Mouse (Mus musculus): ENCODE measurements at regions not wholly inside any gene's neighbourhood (a gene's known extent, or its start where the extent isn't known, plus 50 kb on each side); places are given as distances from the start of the nearest gene placed in this dataset.

DNA sequence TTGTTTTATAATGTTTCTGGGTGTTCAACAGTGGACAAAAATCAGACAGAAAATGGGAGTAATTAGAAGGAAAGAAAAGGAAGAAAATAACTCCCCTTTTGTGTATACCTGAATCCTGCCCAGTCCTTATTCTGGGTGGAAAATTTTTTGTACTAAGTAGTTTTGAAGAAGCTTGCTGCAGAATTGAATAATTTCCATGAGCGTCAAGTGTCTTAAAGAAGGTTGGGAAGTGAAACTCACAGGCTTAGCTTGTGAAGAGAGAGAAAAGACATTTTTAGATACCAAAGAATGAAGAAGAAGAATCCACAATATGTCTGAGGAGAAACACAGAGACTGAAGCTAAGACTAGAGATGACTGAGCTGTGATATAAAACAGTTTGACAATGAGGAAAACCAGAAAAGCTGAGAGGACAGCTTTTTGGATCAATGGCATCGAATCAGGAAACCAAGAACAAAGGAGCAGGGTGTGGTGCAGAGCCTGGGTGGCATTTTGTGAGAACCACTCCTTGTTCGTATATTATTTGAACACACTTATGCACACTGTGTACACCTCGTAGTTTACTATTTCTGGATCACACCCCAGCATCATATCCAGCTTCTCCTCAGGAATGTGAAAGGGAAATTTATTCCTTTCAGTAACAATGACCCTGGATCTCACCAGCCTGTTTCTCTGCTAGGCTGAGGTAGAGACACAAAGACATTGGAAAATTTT lies 221.9 kb downstream of the Gm9733 start:
- DNase-seq (ENCODE audit: inconsistent age in 2 of 2, low spot score in 1 of 2) = no peak

DNA sequence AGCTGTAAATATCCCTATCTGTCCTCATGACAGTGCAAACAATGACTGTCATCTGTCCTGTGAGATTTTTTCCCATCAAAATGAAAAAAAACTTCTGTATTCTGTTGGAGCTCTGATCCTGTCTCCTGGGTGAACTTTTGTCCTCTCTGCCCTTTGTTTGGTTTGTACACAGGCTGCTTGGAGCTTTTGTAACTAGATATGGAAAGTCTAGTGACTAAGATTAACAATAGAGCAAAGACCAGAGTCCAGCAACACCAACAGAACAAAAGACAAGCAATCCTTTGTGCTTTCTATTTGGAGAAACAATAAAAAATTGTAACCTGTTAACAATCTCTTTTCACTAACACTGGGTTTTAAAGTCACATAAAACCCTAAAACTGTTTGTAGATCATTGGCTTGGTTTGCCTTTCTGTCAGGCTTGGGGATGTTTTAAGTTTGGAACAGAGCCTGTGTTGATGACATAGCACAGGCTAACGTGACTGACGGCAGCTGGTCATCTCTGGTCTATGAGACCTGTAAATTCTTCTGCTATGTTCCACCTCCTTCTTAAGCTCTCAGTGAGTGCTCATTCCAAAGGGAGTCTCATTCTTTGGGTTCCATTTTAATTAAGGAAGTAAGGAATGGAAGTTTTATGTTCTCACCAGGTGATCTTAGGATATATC lies 219.8 kb downstream of the Gm9733 start:
- no peak for DNase-seq (ENCODE audit: inconsistent age in 2 of 2, low spot score in 1 of 2)

DNA sequence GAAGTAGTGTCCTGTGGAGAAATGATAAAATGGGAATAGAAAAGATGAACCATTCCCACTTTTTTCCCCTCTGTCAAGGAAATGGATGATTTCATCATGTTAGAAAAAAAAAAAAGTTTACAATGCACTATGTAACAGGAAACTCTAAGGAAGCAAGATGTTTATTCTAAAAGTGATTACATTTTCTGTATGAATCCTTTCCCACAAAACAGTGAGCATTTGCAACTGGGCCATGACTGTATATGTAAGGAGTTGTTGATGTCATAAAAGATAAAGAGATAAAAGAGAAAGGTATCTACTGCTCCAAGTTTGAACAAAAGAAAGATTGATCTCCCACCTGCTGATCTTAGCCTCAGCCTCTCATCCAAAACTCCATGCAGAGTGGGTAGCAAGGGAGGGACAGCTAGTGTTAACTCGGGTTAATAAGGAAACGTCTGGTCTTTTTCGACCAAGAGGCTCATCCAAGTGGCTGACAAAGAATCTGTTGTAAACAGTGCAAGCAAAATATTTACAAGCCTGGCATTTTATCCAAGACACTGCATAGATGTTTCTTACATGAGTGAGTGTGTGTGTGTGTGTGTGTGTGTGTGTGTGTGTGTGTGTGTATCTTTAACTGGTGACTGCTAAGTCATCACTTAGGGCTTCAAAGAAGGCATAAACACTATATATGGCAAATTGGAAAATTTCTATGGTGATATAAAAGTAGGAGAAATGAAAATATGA lies 213.3 kb downstream of the Gm9733 start:
- DNase-seq (ENCODE audit: inconsistent age in 2 of 2, low spot score in 1 of 2) = no peak

DNA sequence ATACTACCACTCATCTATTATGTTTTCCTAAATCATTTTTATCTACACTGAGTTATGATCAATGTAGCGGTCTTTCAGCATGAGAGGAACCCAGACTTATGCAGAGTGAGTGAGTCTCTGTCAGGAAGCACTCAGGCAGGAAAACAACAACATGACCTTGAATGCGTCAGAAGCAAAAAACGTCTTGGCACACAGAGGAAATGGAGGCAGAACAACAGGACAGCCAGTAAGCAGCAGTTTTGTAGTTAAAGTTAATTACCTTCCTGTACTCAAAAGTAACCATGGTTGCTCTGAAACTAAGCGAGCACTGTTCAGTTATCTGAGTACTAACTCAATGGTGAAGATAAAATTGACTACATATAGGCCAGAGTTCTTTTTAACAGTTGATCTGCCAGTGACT lies 205.4 kb downstream of the Gm9733 start:
- peak; percentile 21 to 52 for DNase-seq (ENCODE audit: inconsistent age in 2 of 2, low spot score in 1 of 2)

DNA sequence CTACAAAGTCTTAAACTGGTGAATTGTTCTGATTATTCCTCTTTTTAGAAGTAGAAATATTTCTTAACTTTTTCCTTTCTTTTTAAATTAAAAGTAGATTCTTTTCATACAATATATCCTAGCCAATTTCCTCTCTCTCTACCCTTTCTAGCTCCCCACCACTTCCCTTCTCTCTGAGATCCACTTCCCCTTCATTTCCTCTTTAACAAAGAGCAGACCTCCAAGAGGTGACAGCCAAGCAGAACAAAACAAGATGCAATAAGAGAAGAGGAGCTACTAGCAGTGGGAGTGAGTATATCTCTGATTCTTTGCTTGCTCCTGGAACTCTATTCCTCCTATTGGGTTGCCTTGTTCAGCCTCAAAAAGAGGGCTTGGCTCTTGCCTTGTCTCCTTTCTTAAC lies 203.7 kb downstream of the Gm9733 start:
- DNase-seq (ENCODE audit: inconsistent age in 2 of 2, low spot score in 1 of 2) = no peak

DNA sequence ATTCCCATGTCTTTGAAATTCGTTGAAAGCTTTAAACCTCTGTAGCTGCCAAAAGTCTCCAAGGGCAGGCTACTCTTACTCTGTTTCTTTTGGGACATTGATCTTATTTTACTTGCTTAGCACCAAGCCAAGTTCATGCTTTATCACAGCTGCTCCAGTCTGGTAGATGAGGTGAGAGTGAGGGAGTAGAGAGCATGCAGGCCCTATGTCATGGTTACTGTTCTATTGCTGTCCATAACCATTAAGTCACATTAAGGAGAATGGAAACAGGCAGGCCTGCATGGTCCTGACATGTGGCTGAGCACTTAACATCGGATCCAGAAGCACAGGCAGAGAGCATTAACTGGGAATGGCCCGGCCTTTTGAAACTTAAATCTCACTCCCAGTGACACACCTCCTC lies 203.1 kb downstream of the Gm9733 start:
- no peak for DNase-seq (ENCODE audit: inconsistent age in 2 of 2, low spot score in 1 of 2)

DNA sequence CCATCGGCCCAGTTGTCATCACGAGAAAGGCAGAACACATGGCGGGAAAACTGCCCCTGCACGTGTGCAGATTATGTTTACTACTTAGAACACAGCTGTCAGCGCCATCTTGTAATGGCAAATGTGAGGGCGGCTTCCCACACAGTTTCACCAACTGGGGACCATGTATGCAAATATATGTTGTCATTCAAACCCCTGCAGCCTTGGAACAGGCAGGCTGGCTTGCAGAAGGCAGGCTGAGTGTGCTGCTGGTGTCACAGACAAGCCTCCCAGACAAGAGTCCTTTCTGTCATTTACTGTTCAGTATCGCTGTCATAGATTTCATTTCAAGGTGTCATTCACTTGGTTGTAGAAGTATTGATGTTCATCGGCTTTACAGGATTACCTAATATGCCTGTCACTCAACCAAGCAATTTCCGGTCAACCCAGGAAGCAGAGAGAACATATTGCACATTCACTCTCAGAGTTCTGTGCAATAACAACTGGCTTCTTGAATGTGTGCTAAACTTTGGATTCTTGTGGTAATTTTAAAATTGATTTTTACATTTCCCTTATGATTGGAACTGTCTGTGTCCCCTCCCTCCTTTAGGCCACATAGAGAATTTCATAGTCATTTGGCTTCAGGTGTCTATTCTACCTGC lies 202.3 kb downstream of the Gm9733 start:
- no peak for DNase-seq (ENCODE audit: inconsistent age in 2 of 2, low spot score in 1 of 2)

DNA sequence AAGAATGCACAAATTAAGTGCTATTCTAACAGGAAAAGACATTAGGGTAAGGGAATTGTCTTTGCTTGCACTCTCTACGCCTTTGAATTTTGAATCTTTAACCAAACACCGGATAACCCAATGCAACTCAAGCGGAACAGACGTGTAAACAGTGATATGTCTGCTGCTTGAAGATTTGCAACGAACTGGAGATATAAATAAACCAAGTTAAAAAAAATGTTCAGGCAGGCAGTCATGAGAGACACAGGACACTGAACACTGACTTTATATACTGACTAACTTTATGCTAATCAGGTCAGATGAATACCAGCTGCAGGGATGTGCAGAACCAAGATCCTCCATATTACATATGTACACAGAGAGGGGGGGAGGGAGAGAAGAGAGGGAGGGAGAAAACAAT lies 200.0 kb downstream of the Gm9733 start:
- DNase-seq (ENCODE audit: inconsistent age in 2 of 2, low spot score in 1 of 2) = no peak

DNA sequence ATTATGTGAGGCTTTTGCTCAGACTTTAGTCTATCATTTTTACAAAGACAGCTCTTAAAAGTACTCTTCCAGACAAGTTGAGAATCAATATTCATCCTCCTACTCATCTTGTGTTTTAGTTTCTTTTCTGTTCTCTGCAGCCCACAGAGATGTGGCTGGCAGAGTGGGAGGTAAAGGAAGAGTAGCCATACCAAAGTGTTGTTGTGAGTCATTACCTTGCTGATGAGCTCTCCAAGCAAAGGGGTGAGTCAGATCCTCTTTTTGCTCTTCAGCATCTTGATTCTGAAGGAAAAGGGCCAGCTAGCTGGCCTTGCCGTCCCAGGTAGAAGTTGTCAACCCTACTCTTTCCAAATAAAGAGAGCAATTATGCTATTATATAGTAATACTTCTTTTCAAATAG lies 192.6 kb downstream of the Gm9733 start:
- no peak for DNase-seq (ENCODE audit: inconsistent age in 2 of 2, low spot score in 1 of 2)

DNA sequence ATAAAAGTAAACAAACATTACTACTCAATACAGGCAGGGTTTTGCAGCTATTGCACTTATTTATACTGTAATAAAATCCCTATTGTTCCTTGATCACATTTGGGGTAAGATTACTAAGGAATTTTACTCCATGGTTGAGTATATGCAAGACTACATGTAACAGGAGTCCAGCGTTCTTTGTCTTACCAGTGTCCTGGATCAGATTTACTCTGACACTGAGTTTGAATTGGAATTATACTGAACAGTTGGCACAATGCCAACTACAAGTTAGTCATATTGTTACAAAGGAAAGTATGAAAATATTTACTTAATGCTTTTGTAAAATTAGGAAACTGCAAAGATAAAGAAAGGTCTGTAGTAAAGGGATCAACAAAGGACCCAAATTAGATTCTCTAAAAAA lies 178.4 kb downstream of the Gm9733 start:
- peak in 1 of 2 experiments; percentile 48 for DNase-seq (ENCODE audit: inconsistent age in 2 of 2, low spot score in 1 of 2)

DNA sequence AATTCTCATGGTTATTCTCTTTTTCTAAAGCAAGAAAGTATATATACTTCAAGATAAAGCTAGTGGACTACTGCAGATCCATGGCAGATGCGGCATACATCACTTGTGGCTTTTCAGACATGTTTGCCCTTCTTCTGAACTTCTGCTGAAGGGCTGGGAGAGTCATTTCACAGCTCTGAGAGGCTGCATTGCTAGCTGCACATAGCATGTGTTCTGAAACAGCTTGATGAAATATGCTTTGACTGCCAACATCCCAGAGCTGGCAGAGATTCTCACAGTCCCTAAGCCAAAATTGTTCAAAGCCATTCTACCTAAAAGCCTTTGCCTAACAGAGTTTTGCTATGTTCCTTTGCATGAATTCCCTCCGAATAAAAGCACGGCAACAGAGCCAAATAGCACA lies 177.9 kb downstream of the Gm9733 start:
- DNase-seq (ENCODE audit: inconsistent age in 2 of 2, low spot score in 1 of 2) = peak; percentile 26 to 69

DNA sequence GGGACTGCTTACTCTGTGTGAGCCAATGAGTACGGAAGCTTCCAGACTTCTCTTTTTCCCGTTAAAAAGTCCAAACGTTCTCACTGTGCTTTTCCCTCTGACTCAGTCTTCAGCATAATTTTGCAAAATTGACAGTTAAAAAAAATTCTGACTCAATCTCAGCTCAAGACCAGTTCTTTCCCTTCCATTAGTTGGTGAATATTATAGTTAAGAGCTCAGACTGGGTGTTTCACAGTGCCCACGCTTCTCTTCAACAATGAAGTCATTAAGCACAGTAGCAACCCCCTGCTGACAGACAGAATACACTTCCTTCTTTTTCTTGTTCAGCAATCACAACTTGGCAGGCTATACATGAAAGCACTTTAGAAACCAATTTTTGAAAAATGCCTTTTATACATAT lies 175.4 kb downstream of the Gm9733 start:
- DNase-seq (ENCODE audit: inconsistent age in 2 of 2, low spot score in 1 of 2) = no peak

DNA sequence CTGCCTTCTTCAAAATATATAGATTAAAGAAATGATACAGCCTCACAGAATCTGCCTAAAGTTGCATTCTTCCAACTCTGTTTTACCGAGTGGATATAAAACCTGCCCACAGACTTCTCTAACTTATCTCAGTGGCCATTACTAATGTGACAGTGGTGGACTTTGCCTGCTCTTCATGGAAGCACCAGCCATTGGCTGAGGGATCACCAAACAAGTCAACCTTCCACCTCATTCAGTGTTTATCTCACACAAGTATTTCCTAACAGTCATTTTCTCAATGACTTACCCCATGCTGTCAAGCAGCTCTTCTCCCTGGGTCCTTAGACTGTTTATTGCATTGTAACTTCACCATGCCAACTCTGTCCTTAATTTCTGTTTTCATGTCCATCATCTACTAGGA lies 174.3 kb downstream of the Gm9733 start:
- no peak for DNase-seq (ENCODE audit: inconsistent age in 2 of 2, low spot score in 1 of 2)

DNA sequence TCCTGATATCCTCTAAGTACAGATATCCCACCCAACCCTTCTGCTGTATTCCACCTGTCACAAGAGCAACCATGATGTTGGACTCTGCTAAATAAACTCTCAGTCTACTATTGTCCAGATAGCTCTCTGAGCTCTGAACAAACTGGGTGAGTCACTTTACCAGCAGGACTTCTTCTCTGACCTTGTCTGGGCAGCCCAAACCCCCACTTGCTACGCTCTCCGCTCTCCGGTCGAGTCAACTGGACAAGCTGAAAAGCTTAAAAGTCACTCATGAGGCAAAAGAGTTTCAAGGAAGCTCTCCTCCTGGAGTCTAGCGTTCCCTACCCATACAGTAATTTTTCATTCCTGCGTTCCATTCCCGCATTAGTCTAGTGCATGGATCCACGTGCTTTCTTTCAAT lies 173.2 kb downstream of the Gm9733 start:
- DNase-seq (ENCODE audit: inconsistent age in 2 of 2, low spot score in 1 of 2) = peak; percentile 74 to 89

DNA sequence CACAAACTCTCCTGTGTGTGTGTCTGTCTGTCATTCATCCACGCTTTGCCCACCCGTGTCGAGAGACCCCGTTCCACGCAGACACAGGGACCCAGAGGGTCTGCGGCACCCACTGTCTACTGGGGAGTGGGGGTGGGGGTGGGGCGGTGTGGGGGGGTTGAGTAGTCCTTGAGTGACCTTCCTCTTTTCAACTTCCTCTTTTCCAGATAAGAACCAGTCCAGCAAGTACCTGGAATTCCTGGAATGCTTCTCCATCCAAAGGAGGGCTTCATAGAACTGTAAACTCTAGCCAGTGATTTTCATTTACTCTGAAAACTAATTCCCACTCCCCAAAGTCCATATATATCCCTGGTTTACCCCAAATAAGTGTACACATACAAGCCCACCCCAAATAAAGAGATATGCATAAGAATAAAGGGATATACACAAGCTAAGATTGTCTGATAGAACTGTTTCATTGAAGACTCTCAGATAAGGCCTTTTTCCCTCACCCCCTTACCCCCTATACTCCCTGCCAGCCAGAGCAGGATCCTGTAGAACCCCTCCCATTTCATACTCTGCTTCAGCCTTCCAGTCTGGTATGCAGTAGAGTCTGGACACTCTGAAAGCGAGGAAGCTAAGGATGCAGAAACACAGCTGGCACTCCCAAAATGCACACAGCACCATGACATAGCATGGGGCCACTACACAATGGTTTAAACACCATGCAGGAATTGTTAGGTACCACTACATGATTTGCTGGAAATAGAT lies 172.0 kb downstream of the Gm9733 start:
- no peak for DNase-seq (ENCODE audit: inconsistent age in 2 of 2, low spot score in 1 of 2)

DNA sequence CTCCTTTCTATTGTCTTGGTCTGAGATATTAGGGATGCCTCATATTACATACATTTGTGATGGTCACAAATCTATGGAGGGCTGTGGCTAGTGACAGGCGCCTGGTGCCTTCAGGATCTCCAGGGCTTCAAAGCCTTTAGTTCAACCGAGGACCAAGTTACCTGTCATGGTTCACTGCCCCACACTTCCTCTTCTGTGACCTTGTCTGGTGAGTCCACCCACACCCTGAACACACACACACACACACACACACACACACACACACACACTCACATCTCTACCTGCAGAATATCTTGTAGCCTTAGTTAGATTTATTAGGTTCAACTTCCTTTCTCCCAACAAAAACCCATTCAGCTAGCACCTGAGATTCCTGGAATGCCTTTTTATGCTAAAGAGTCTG lies 156.3 kb downstream of the Gm9733 start:
- DNase-seq (ENCODE audit: inconsistent age in 2 of 2, low spot score in 1 of 2) = no peak

DNA sequence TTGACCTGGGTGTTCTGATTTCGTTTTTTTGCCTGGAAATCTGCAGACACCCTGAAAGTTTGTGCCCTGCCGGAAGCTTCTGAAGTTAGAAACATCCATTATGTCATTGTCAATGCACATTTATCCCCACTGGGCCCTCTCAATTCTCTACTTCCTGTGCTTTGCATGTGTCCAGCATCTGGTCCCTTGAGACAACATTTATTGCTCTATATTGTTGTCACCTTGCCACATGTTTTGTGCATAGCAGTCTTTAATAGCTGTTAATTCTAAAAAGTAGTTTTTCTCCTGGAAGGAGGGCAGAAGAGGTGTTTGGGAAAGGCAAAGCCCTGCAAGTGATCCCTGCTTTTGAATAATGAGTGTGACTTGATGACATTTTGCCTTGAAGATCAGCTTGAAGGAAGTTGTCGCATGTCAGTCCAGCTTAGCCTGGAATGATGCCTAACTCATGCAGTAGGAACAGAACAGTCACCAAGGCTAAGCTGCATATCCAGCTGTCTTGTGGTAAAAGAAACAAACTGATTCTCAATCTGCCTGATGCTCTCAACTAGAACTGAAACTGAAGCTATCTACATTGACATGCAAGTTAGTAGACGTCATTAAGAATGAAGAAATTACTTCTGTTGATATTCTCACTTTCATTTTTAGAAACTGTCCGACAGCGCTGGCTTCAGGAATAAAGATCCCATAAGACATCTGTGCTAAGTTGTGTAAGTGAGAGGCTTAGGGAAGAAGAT lies 152.9 kb downstream of the Gm9733 start:
- peak; percentile 23 to 40 for DNase-seq (ENCODE audit: inconsistent age in 2 of 2, low spot score in 1 of 2)

DNA sequence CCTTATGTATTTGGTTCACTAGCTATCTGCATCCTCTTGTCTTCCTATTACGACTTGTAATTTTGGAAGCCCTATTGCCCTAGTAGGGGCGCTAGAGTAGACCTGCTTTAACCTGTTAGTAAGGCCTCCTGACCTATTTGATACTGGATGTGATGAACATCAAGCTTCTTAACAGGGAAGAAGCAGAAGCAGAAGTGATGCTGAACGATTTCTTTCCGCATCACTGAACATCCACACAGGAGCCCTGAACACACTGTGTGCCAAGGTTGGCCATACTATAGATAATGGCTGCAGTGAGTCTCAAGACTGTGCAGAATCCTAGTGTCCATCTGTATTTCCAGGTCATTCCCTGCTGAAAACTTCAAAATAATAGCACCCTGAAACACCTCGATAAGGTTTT lies 151.0 kb downstream of the Gm9733 start:
- DNase-seq (ENCODE audit: inconsistent age in 2 of 2, low spot score in 1 of 2) = no peak

DNA sequence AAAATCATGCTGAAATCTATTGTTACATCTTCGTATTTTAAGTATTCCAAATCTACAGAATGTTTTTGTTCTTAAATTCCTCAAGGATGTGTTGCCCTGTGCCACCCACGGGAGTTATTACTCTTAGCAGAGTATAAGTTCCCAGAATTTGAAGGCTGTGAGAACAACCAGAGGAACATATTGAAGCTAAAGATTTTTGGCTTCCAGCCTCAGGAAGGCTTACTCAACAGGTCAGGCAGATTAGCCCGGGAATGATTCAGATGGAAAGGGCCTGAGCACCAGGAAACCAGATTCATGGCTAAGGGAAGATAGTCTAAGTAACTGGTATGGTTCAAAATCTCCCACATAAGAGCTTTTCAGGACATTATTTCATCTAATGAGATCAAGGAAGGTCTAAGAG lies 145.4 kb downstream of the Gm9733 start:
- DNase-seq (ENCODE audit: inconsistent age in 2 of 2, low spot score in 1 of 2) = peak; percentile 21 to 70

DNA sequence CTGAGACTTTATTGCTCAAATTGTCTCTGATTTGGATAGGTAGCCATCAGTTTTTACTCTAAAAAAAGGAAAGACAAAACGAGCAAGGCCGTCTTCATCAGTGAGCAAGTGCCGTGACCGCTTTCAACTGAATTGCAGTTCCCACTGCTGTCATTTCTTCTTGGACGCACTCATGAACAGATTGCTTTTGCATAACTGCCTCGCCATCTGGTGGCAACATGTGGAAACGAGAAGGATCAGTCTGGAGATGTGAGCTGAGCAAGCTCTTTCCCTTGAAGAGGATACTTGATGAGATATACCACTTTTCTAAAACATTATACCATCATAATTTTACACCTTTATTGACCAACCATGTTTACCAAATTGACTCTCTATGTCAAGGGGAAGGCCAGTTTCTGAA lies 137.7 kb downstream of the Gm9733 start:
- peak; percentile 69 to 87 for DNase-seq (ENCODE audit: inconsistent age in 2 of 2, low spot score in 1 of 2)

All from adrenal gland, adult (tissue).